Mouse (Mus musculus) liver, adult 2 months (tissue): ENCODE measurements around the gene Arhgap10. TPM values are rescaled to one million over a fixed set of nuclear protein-coding genes. Genes with fewer than 3 reads are reported as not detected.
A peak's percentile ranks its signal among the peaks of the same experiment; 100 is the strongest.

ENCODE experiments used
- DNase-seq: peaks from one replicate; pipeline ENCODE4 v3.0.0-alpha.2; 2011; ENCODE audit warnings: low read depth, low spot score; ENCODE audit errors: extremely low read depth
- H3K27ac ChIP-seq: fragments of 200-500 bp; replicated peaks from 2 replicates; pipeline ENCODE4 v1.5.1; 2012; ENCODE audit warnings: low read depth, mild to moderate bottlenecking, control low read depth, inconsistent platforms, low read length; ENCODE audit not compliant: insufficient read depth
- H3K27me3 ChIP-seq: fragments of 200-500 bp; 2 replicates; pipeline ENCODE4 v1.6.1; 2012; ENCODE audit warnings: mild to moderate bottlenecking, moderate library complexity, low read length, inconsistent platforms; ENCODE audit not compliant: control insufficient read depth, insufficient read depth
- H3K36me3 ChIP-seq: fragments of 200-500 bp; 2 replicates; pipeline ENCODE4 v1.6.1; 2012; ENCODE audit warnings: low read length, inconsistent platforms; ENCODE audit not compliant: control insufficient read depth, insufficient read depth
- H3K4me1 ChIP-seq: fragments of 200-500 bp; 2 replicates; pipeline ENCODE4 v1.6.1; 2011; ENCODE audit warnings: low read length; ENCODE audit not compliant: control insufficient read depth, insufficient read depth
- H3K4me3 ChIP-seq: fragments of 200-500 bp; 2 replicates; pipeline ENCODE4 v1.5.1; 2011; ENCODE audit warnings: low read depth, mild to moderate bottlenecking, control low read depth, low read length, moderate library complexity; ENCODE audit not compliant: insufficient read depth
- H3K79me2 ChIP-seq: fragments of 200-500 bp; 2 replicates; pipeline ENCODE4 v1.6.1; 2012; ENCODE audit warnings: inconsistent platforms, mild to moderate bottlenecking, low read length, moderate library complexity; ENCODE audit not compliant: control insufficient read depth, insufficient read depth
- H3K9ac ChIP-seq: fragments of 200-500 bp; 2 replicates; pipeline ENCODE4 v1.6.1; 2012; ENCODE audit warnings: low read depth, mild to moderate bottlenecking, control low read depth, inconsistent platforms, low read length
- CTCF ChIP-seq: fragments of 200-500 bp; IDR thresholded peaks from 2 replicates; pipeline ENCODE4 v1.5.1; 2011; ENCODE audit warnings: low read depth, low read length, control low read depth
- POLR2A ChIP-seq: fragments of 200-500 bp; IDR thresholded peaks from 2 replicates; pipeline ENCODE4 v1.6.1; 2011; ENCODE audit warnings: low read length, control low read depth; ENCODE audit not compliant: insufficient read depth; ENCODE audit errors: extremely low read depth
- WGBS: fragments of 180-500 bp; shearing (Covaris S2); methylation state at CpG from one replicate; pipeline ENCODE4 v1.1.7; 2018; 5-methylcytosine and 5-hydroxymethylcytosine counted together
- polyA plus RNA-seq: library from polyadenylated mRNA; depleted of rRNA; stranded (reverse); fragments of >200 nt; gene quantifications from 2 replicates; pipeline ENCODE4 v1.2.3, GENCODE M21; 2012
- total RNA-seq: library from RNA; depleted of rRNA; stranded (reverse); fragments of >200 nt; gene quantifications from 2 replicates; pipeline ENCODE4 v1.2.3, GENCODE M21; 2014

Gene Arhgap10
- total and polyA plus RNA-seq, 2 experiments, result 0.88 to 1.8 TPM

GRCm38 (mm10) chr8:77487590-77488214, 30.1 kb downstream of the Arhgap10 start:
- WGBS, result 71% methylated on average over 10 of the region's 10 CpGs

GRCm38 (mm10) chr8:77486749-77487148, 31.0 kb downstream of the Arhgap10 start:
- no peaks in the 10 kb centered on the region for H3K27me3 ChIP-seq
- 15% methylated on average over 2 of the region's 2 CpGs for WGBS
- TF ChIP-seq POLR2A (no peak), CTCF (no peak)
- no peaks in the 10 kb centered on the region for H3K36me3 ChIP-seq
- peaks cover 2% of the 10 kb centered on the region for H3K4me1 ChIP-seq
- H3K79me2 ChIP-seq, result no peaks in the 10 kb centered on the region
- H3K9ac ChIP-seq, result no peak overlapping the region
- peak; percentile 46 for DNase-seq
- no peak overlapping the region for H3K27ac ChIP-seq
- no peak overlapping the region for H3K4me3 ChIP-seq

More at GRCm38 (mm10) chr8:77487590-77488214, 30.1 kb downstream of the Arhgap10 start:
- no peak overlapping the region for H3K4me3 ChIP-seq
- no peak for DNase-seq
- no peaks in the 10 kb centered on the region for H3K79me2 ChIP-seq
- TF ChIP-seq POLR2A, result no peak
- no peak for TF ChIP-seq CTCF
- no peaks in the 10 kb centered on the region for H3K27me3 ChIP-seq
- H3K9ac ChIP-seq, result no peak overlapping the region
- H3K4me1 ChIP-seq, result peaks cover 3% of the 10 kb centered on the region
- no peaks in the 10 kb centered on the region for H3K36me3 ChIP-seq
- H3K27ac ChIP-seq, result no peak overlapping the region

- WGBS, result 86% methylated on average over 5 of the region's 5 CpGs
- Histone ChIP-seq H3K9ac (no peak overlapping the region), H3K36me3 (no peaks in the 10 kb centered on the region), H3K4me3 (no peak overlapping the region), H3K79me2 (no peaks in the 10 kb centered on the region), H3K27me3 (no peaks in the 10 kb centered on the region), H3K27ac (no peak overlapping the region), H3K4me1 (peaks cover 2% of the 10 kb centered on the region; the same call in 1 of the 2 replicates)
- no peak for TF ChIP-seq POLR2A
- TF ChIP-seq CTCF, result no peak
- DNase-seq, result no peak
These were observed 32.9 kb downstream of the Arhgap10 start for GRCm38 (mm10) chr8:77484817-77485216.

DNA sequence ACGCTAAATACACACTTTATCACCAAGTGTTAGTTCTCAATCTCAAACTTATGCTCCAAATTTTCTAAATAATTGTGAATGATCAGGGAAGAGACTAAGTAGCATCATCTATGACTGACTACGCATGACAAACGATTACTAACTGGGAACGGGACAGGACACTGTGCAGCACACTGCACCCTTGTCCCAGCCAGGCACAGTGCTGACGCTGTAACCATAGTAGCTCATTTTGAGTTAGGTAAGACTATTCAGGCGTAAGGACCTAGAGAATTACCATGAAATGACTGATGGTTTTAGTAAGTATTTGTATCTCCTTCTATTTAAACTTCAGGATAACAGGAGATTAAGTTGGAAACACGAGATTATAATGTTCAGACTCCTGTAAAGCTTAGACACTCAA, 33.5 kb downstream of the Arhgap10 start:
- 87% methylated on average over 7 of the region's 7 CpGs for WGBS
- H3K9ac ChIP-seq, result no peak overlapping the region
- no peak for DNase-seq
- H3K4me1 ChIP-seq, result peaks cover 2% of the 10 kb centered on the region; the same call in 1 of the 2 replicates
- no peaks in the 10 kb centered on the region for H3K79me2 ChIP-seq
- H3K27ac ChIP-seq, result no peak overlapping the region
- H3K27me3 ChIP-seq, result no peaks in the 10 kb centered on the region
- no peaks in the 10 kb centered on the region for H3K36me3 ChIP-seq
- TF ChIP-seq POLR2A (no peak), CTCF (no peak)
- H3K4me3 ChIP-seq, result no peak overlapping the region

DNA sequence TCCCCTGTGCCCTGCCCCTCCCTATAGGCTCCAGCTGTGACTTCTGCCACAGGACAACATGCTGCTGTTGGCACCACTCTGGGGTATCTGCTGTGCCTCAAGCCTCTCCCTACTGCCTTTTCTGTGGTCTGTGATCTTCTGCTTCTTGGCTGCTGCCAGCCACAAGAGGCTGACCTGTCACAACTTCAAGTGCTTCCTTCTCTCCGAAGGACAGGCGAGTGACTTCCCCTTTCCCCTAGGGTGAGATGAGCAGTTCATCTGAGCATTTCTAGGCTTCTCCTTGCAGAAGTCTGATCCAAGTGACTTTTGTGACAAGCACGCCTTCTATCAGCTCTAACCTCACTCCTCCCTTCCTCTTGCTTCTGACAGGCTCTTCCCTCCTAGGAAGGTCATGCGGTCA, 34.1 kb downstream of the Arhgap10 start:
- WGBS, result 72% methylated on average over 4 of the region's 4 CpGs
- no peaks in the 10 kb centered on the region for H3K79me2 ChIP-seq
- DNase-seq, result no peak
- H3K36me3 ChIP-seq, result no peaks in the 10 kb centered on the region
- H3K4me3 ChIP-seq, result no peak overlapping the region
- no peak overlapping the region for H3K9ac ChIP-seq
- H3K4me1 ChIP-seq, result peaks cover 2% of the 10 kb centered on the region; the same call in 1 of the 2 replicates
- TF ChIP-seq POLR2A (no peak), CTCF (no peak)
- no peak overlapping the region for H3K27ac ChIP-seq
- H3K27me3 ChIP-seq, result no peaks in the 10 kb centered on the region

DNA sequence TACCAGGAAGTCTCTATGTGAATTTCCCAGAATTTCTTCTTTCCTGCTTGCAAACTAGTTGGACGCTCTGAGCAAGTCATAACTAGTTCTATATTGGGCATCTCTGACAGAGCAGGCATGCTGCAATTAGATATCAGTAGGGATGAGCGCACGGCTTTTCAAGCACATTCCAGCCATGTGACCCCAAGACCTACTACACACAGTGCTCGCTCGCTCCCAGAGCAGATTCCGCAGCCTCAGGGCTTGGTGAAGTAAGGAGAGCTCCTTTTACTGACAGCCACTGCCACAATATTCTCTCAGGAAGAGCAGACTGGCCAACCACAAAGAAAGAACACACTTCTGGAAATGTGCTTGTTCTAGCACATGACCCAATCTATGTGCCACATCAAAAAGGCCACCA, 36.0 kb downstream of the Arhgap10 start:
- H3K9ac ChIP-seq, result no peak overlapping the region
- H3K36me3 ChIP-seq, result no peaks in the 10 kb centered on the region
- H3K27ac ChIP-seq, result no peak overlapping the region
- TF ChIP-seq POLR2A, result no peak
- TF ChIP-seq CTCF, result no peak
- H3K4me3 ChIP-seq, result no peak overlapping the region
- peaks cover 4% of the 10 kb centered on the region; the same call in 1 of the 2 replicates for H3K4me1 ChIP-seq
- WGBS, result 88% methylated on average over 6 of the region's 6 CpGs
- H3K79me2 ChIP-seq, result no peaks in the 10 kb centered on the region
- DNase-seq, result no peak
- H3K27me3 ChIP-seq, result no peaks in the 10 kb centered on the region
